Mouse (Mus musculus) gastrocnemius, postnatal 36 days (tissue): Measurements from ENCODE around the gene Olfr669. TPM values are rescaled to one million over a fixed set of nuclear protein-coding genes. Genes with fewer than 3 reads are reported as not detected.
"Not testable (repeated sequence)": the region's sequence is repeated elsewhere in the genome, so short reads cannot be mapped to it uniquely, and the experiment has no call there.

Source experiments
- DNase-seq, 2 experiments: peaks; one replicate each; pipeline ENCODE4 v3.0.0; 2022
- intact Hi-C: fragments of 180-260 bp; cut with DNase I; formaldehyde crosslinking; loops from one replicate; pipeline ENCODE4 v1.15.1; 2025
- long read RNA-seq, 2 experiments: library from polyadenylated mRNA; stranded (forward); transcript quantifications; one replicate each; pipeline ENCODE4 v2.0.0; 2021
- total RNA-seq, 2 experiments: library from RNA; stranded (reverse); gene quantifications; 2 replicates each; pipeline ENCODE4 v1.2.3; 2021

The Olfr669 gene
- total RNA-seq, result not detected
- long read RNA-seq, experiment 1, result 0 reads
- long read RNA-seq, experiment 2, result 0 reads

DNA sequence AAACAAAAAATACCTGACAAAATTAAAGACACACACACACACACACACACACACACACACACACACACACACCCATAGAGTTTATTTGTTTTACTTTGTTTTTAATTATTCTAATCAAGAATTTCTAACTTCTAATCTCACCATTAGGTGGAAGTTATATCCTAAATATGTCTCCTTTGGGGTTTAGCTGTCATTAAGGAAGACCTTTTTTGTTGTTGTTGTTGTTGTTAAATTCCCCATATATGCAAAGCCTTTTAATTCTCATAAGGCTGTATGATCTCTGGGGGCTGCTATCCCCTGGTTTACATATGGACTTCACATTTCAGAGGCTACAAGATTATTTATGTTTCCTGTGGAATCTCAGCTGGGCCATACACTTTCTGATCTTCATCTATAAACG lies at the start of gene Olfr669:
Olfr669 (plus strand) TSS at position 301 of the 400 bp plus-strand sequence.
- no peak for DNase-seq
- intact Hi-C loops, result no loop called here

DNA sequence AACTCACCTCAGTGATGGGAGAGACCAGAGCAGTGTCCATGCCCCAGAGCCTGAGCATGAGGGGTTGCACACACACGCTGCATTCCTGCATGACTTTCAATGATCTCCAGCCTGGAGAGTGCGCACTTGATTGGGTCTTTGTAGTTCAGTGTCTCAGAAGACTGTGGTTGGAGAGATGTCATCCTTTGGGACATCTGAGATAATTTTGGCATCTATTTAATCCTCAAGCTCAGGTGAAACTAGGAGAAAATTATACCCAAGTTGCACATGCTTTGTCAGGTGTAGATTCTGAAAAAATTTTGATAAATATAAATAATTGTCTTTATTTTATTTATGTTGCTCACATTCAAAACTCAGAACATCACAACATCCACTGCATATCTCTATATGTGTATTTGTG lies 38.2 kb upstream of the Olfr669 start, which contains the start of gene Olfr666:
Olfr666 (minus strand) TSS at position 101 of the 400 bp plus-strand sequence.
- intact Hi-C loops, result no loop called here
- DNase-seq, result no peak

DNA sequence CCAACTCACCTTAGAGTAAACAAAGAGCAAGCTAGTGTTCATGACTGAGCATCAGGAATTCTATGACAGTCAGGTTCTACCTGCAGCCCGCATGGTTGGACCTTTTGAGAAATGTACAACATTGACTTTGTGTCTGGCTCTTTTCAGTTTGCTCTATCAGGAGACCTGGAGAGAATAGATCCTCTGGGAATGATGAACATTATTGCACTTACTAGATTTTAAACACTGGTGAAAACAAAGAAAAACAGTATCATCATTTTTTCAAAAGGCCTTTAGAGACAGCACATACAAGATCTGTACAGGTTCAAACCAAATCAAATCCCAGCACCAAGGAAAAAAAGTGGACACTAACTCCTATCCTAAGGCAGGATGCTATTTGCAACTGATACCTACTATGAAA lies 12.7 kb upstream of the Olfr669 start, which contains the start of gene Olfr667:
Olfr667 (minus strand) TSS at position 101 of the 400 bp plus-strand sequence.
- no peak for DNase-seq
- intact Hi-C loops, result no loop called here

DNA sequence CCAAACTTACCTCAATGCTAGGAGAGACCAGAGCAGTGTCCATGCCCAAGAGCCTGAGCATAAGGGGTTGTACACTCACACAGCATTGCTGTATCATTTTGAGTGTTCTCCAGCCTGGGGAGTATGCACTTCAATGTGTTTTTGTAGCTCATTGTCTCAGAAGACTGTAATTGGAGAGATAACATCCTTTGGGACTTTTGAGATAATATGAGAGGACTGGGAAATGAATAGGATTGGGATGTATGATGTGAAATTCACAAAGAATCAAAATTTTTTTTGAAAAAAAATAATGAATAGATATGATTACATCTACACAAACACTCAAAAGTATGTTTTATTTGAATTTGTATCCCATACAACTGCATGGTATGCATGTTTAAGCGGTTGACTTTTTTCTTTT lies 6.1 kb upstream of the Olfr669 start, which contains the start of gene Olfr668:
Olfr668 (minus strand) TSS at position 101 of the 400 bp plus-strand sequence.
- intact Hi-C loops, result no loop called here
- no peak for DNase-seq

DNA sequence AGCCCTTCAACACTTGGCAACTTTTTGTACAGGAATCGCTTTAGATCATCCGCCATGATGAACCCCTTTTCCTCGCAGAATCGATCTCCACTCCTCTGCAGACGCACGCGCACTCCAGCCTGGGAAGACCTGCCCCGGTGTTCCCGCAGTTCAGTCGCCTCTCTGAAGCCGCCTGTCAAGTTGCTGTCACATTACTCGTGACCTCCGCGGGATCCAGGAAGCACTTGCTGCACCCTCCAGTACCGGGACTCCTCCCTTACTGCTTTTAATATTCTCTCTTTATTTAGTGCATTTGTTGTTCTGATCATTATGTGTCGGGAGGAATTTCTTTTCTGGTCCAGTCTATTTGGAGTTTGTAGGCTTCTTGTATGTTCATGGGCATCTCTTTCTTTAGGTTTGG lies 16.2 kb downstream of the Olfr669 start:
- DNase-seq, intact Hi-C loops: not testable (repeated sequence)

DNA sequence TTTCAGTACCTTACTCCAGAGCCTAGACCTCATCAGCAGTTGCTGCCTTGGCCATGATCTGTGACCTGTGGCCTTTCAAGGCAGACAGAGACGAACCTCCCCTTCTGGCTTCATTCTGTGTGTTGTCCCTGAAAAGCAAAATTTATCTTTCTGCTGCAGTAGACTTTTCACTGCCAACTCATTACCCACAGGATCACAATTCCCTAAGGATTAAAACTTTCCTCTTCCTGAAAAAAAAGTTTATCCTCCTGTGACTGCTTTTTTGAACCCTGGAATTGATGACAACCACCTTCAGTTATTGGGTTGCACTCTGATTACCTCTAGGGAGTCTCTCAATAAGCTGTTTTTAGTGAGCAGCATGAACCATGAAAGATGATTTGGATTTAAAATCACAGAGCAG lies 28.5 kb downstream of the Olfr669 start, which contains the start of gene Olfr670:
Olfr670 (minus strand) TSS at position 101 of the 400 bp plus-strand sequence.
- intact Hi-C loops, result no loop called here
- DNase-seq, result no peak

DNA sequence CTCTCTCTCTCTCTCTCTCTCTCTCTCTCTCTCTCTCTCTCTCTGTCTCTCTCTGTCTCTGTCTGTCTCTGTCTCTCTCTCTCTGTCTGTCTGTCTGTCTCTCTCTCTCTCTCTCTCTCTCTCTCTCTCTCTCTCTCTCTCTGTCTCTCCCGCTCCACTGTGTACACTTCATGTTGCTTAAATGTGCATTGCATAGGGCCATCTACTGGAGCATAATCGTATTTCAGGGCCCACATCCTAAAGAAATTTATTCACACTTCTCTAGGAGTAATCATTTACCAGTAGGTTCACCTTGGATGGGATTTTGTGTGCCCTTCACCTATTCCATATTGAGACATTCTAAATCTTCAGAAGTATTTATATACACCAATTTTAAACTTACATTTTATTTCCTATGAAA lies 38.5 kb downstream of the Olfr669 start:
- DNase-seq, intact Hi-C loops: not testable (repeated sequence)

DNA sequence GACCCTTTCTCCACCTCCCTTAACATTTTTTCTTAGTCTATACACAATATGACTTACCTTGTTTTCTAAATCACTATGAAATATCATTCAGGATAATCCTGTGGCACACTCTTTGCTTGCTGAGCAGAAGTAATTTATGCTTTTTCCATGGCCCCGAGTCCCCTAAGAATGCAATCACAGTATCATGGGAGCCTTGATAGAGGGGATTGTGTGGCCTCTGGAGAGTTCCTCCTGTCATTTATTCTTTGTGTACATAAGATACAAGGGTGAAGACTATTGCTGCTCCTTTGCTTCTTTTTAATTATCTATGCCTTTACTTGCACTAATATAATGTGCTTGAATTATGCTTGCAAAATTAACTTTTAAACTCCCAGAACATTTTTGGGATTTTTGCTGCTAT lies 45.0 kb downstream of the Olfr669 start, which contains the start of gene Olfr671:
Olfr671 (minus strand) TSS at position 101 of the 400 bp plus-strand sequence.
- no peak for DNase-seq
- intact Hi-C loops, result no loop called here

Other genes starting within 250 kb of the Olfr669 start
- not detected for gene Olfr661, start 247.7 kb upstream of the Olfr669 start, total RNA-seq
- not detected for gene Usp17le, start 156.8 kb upstream of the Olfr669 start, total RNA-seq
- not detected for gene Usp17lb, start 91.6 kb upstream of the Olfr669 start, total RNA-seq
- gene Usp17la, start 77.2 kb upstream of the Olfr669 start, total RNA-seq, result not detected
- not detected for gene Olfr665, start 56.2 kb upstream of the Olfr669 start, total RNA-seq
- not detected for gene Olfr666, start 38.3 kb upstream of the Olfr669 start, total RNA-seq
- not detected for gene Olfr667, start 12.8 kb upstream of the Olfr669 start, total RNA-seq
- not detected for gene Olfr668, start 6.2 kb upstream of the Olfr669 start, total RNA-seq
- gene Olfr670, start 28.4 kb downstream of the Olfr669 start, total RNA-seq, result not detected
- not detected for gene Olfr671, start 44.9 kb downstream of the Olfr669 start, total RNA-seq
- gene Olfr672, start 67.8 kb downstream of the Olfr669 start, total RNA-seq, result not detected
- not detected for gene Olfr675, start 94.2 kb downstream of the Olfr669 start, total RNA-seq
- gene Olfr676, start 98.5 kb downstream of the Olfr669 start, total RNA-seq, result not detected
- not detected for gene Olfr677, start 117.1 kb downstream of the Olfr669 start, total RNA-seq
- gene Olfr678, start 130.2 kb downstream of the Olfr669 start, total RNA-seq, result not detected
- gene Olfr679, start 147.0 kb downstream of the Olfr669 start, total RNA-seq, result not detected
- gene Olfr680-ps1, start 158.6 kb downstream of the Olfr669 start, total RNA-seq, result not detected
- not detected for gene Olfr681, start 182.6 kb downstream of the Olfr669 start, total RNA-seq
- not detected for gene Olfr683, start 212.8 kb downstream of the Olfr669 start, total RNA-seq
- not detected for gene Olfr684, start 229.4 kb downstream of the Olfr669 start, total RNA-seq